Mouse (Mus musculus): ENCODE data around the gene Phgr1.

The Phgr1 gene

GRCm38 (mm10) chr2:118772158-118772874, at the start of gene Phgr1:
Phgr1 (plus strand) TSS chr2:118772769.
- no peak for DNase-seq (ENCODE audit: low spot score in 2 of 2)

DNA sequence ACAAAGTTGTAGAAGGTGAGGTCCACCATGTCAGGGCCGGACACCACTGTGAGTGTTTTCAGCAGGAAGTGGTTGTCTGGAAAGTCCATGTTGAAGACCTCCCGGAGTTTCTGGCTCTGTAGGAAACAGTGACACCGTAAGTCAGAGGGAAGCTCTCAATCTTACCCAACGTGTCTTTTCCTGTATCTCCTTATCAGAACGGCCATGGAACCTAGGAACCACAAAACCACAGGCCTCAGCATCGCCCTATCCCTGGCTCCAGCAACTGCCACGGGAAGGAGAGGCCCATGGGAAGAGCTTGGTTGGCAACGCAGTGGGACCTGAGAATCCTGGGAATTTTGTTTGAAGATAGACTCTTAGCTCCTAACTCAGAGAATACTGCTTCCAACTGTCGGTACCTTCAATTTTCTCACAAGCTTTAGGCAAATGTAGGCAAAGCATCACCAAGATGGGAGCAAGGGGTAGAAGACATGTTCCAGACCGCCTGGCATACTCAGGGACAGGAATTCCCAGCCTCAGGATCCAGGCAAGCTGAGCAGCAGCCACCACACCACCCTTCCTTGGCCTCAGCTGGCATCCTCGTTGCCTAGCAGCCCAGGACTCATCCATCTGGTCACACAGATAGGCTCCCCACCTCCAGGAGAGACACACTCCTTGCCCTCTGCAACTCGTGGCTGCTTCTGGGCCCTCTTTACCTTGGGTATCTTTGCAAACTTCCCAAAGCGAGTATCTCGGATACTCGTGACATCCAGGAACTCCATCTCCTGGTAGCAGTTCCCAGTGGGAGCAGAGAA, 48.7 kb upstream of the Phgr1 start:
- DNase-seq (ENCODE audit: low spot score in 2 of 2) = no peak

DNA sequence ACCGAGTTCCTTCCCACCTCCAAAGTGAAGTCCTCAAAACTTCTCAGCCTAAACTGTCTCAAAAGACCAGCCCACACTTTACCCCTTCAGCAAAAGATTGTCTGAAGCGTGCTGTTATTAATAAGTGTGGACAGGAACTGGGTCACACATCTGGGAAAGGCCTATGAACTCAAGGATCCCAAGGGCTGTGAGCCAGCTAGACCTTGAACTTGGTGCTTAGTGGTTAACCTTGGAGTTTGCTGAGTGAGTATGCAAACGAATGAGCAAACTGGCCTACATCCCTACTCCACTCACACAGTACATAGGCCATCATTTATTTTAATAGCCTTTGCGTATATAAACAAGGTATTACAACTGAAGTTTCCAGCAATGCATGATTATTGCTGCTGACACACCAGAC, 47.1 kb upstream of the Phgr1 start:
- no peak for DNase-seq (ENCODE audit: low spot score in 2 of 2)

DNA sequence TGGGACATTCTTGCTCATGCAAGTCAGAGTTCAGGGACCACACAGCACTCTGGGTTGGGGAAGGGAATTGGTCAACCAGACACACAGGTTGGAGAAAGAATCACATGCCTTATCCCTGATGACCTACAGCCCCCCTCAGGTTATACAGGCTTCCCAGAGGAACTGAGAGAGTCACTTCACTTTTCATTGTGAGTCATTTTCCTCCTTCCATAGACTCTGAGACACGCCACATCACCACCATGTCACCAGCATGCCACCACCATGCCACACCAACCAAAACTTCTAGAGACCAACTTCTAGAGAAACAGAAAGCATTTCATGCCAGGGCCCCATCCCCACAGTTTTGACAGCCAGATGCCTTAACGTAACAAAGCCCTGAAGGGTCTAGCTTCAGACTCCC, 45.7 kb upstream of the Phgr1 start:
- no peak for DNase-seq (ENCODE audit: low spot score in 2 of 2)

DNA sequence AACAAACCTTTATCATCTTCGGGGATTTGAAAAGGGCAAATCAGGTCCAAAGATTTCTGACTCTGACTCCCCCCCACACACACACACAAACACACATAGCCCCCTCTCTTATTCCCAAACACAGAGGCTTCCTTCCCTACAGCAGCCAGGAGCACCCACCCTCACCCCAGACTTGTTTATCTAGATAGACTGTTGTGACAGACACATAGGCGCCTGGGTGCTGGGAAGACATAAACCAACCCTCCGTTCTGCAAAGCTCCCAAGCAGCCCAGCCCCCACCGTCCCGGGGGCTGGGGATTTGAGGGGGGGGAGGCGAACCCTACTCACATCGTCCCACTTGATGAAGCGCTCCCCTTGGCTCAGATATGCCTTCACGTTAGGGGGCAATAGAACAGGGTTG, 44.7 kb upstream of the Phgr1 start:
- no peak for DNase-seq (ENCODE audit: low spot score in 2 of 2)

DNA sequence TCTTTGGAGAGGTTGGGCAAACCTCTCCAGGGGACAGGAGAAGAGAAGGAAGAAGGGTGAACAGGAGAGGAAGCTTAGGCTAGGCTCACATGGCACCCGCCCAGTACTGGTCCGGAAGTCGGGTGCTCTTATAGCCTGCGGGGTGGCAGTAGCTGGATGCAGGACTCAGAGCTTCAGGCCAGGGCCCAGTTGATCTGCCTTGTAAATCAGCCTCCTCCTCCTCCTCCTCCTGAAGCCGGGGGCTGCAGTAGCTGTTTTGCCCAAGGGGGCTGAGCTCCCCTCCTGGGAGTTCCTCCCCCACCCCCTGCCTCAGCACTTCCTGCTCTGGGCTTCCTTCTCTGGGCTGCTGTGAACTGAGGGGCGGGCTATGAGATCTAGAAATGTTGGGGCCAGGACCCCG, 44.2 kb upstream of the Phgr1 start, which contains the start of gene Plcb2:
Gene Plcb2 (minus strand): TSS at position 102 of the 400 bp plus-strand sequence.
- peak; percentile 40 to 42 for DNase-seq (ENCODE audit: low spot score in 2 of 2)

- no peak for DNase-seq (ENCODE audit: low spot score in 2 of 2)
Observed at GRCm38 (mm10) chr2:118729194-118729593, 43.4 kb upstream of the Phgr1 start.

DNA sequence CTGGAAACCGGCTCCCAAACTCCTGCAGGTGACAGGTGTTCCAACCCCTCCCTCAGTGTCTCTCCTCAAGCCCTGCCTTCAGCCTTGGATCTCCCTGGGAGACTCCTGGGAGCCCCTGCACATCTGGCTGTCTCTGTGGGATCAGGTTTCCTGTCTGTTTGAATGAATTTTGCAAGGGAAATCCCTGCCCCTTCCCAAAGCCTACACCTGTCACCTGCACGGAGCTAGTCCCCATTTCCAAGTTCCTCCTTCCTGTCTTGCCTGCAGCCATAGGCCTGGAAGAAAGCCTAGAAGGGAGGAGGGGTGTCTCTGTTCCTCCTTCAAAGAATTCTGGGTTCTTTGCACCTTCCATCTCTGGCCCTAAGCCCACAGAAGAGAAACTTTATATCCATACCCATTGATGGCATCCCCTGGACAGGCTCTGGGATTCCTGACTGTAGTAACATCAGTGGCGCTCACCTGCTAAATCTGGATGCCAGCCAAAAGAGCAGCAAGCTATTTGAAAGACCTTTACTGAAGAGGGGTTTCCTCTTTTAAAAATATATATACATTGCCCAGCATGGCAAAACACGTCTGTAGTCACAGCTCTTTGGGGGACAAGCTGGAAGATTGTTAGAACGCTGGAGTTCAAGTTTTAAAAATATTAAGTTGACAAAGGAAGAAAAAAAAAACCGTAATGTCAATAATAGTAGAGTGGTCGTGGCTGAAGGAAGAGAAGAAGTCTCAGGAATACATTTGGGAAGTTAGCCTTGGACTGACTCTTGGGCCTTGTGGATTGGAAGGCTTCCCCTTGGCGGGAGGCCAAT, 42.5 kb upstream of the Phgr1 start:
- no peak for DNase-seq (ENCODE audit: low spot score in 2 of 2)

- DNase-seq (ENCODE audit: low spot score in 2 of 2) = peak; percentile 31 to 50
Observed at GRCm38 (mm10) chr2:118730622-118730915, 42.0 kb upstream of the Phgr1 start.

DNA sequence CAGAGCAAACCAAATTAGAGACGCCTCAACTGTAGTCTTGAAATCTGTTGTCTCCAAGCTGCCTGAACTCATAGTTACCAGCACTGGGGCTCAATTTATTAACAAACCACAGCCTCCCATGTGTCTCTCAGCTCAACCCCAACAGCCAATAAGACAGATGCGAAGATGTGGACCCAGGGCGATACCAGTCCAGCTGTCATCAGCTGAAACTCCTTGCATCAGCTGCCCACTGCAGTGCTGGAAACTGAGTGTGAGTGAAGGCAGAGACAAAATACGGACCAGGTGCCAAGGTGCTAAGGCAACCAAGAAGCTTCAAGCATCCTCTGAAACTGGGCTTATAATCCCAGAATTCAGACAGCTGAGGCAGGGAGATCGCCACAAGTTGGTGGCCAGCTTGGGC, 40.6 kb upstream of the Phgr1 start:
- DNase-seq (ENCODE audit: low spot score in 2 of 2) = no peak

- DNase-seq (ENCODE audit: low spot score in 2 of 2) = no peak
Observed at GRCm38 (mm10) chr2:118733341-118733740, 39.2 kb upstream of the Phgr1 start.

DNA sequence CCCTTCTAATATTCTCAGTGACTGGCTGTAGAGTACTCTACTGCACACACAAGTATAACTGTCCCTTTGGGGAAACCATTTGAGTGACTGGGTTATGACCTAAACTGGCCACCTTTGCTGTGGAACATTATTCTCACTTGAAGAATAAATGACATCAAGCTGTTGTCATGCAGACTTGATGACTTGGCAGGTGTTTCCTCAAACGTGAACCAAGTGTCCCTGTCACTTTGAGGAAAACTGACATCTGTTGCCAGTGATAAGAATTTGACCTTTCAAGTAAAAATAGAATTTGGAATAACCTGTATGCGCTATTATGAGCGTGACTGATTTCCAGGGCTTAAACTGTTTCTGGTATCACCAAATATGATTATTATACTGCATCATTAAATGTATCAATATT, 32.2 kb upstream of the Phgr1 start:
- DNase-seq (ENCODE audit: low spot score in 2 of 2) = no peak

DNA sequence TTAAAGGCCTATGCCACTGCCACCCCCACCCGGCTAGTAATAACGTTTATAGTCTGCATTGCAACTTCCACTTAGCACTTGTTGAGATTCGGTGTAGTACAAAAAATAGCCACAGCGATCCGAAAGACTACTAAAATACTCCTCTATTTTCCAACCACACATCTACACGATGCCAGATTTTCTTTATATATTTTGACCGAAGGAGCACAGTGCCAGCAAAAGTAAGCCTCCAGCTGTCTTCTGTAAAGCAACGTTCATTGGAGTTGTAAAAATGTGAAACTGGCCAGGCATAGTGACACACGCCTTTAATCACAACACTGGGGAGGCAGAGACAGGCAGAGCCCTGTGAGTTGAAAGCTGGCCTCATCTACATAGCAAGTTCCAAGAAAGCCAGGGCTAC, 31.4 kb upstream of the Phgr1 start:
- DNase-seq (ENCODE audit: low spot score in 2 of 2) = no peak

GRCm38 (mm10) chr2:118743261-118743943, 29.2 kb upstream of the Phgr1 start:
- DNase-seq (ENCODE audit: low spot score in 2 of 2) = peak in 1 of 2 experiments; percentile 4

GRCm38 (mm10) chr2:118744621-118745020, 27.9 kb upstream of the Phgr1 start:
- peak in 1 of 2 experiments; percentile 2 for DNase-seq (ENCODE audit: low spot score in 2 of 2)

- peak; percentile 74 to 83 for DNase-seq (ENCODE audit: low spot score in 2 of 2)
Observed at GRCm38 (mm10) chr2:118745232-118745884, 27.2 kb upstream of the Phgr1 start, which contains the start of gene Inafm2. Inafm2 (plus strand) TSS chr2:118745758.

- peak in 1 of 2 experiments; percentile 19 for DNase-seq (ENCODE audit: low spot score in 2 of 2)
Observed at GRCm38 (mm10) chr2:118745915-118746901, 26.4 kb upstream of the Phgr1 start.

DNA sequence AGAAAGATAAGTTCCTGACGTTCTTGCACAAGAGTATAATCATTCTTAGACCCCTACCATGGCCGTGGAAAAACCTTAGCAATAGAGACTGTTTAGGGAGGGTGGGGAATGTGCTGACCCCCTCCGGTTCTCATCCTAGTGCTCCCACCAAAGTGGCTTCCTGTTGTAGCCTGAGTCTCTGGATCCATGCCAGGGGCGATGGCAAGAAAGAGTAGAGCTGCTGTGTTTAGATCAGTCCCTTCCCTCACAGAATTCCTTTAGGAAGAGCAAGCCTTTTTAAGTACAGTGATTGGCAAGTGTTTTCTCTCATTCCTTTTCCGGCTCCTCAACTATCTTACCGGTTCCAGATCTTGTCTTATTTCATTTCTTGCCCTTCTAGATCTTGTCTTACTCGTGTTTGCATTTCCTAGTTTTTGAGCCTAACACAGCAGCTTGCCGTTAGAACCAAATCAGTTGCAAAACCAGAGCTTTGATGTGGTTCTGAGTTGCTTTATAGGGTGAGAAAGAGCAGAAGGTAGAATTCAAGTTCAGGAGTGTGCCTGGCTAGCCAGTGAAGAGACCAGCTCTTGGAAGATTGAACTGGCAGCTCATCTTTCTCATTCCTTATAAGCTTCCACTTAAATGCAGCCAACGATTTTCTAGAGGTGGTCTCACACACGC, 25.1 kb upstream of the Phgr1 start:
- peak in 1 of 2 experiments; percentile 6 for DNase-seq (ENCODE audit: low spot score in 2 of 2)

- no peak for DNase-seq (ENCODE audit: low spot score in 2 of 2)
Observed at GRCm38 (mm10) chr2:118749341-118749884, 23.2 kb upstream of the Phgr1 start.
